ENCODE assay signal across 9 mouse cellular contexts in the genomic region with DNA sequence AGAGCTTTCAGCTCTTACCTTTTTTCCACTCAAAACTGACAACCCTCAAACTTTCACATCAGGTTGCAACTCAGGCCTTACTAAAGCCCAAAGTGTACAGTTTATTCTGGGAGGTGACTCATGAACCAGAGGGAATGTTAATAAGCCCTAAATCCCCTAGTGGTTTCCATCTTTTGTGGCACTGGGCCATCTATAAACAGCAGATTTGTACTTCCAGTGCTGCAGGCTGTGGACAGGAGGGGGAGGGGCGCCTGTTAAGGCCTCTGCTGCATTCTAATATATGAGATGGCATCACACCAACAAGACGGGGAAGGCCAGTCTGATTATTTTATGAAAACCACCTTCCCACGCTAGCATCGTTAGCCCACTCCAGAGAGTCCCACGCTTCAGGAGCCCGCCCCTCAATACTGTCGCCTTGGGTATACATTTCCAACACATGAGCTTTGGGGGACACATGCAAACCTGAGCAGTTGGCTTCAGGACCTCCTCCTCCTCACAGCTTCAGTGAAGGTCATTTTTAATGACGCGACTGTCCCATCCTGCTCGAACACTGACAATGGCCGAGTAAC. TPM values are rescaled to one million over a fixed set of nuclear protein-coding genes. Genes with fewer than 3 reads are reported as not detected.
A peak's percentile ranks its signal among the peaks of the same experiment; 100 is the strongest.
DNase-seq lines count a peak whose midpoint lies in the region; ATAC-seq lines count a peak whose summit lies in the region.
"Had no signal": no experiment of that assay in that cellular context is flagged by ENCODE, and none has a peak within 500 bp of the region (broad histone marks: within the 10 kb centered on the region; RNA-seq: fewer than 3 reads in every experiment).

No protein-coding gene starts in this region.

- 0 out of 2 replicates have a peak overlapping the region, but pooled peaks have one; percentile 12 for H3K4me2 ChIP-seq in heart, embryonic 13.5 days
- H3K4me2 ChIP-seq in heart, embryonic 15.5 days, result 0 out of 2 replicates have a peak overlapping the region, but pooled peaks have one; percentile 21
- H3K4me2 ChIP-seq: liver, embryonic 12.5 days had no signal

- H3K9me3 ChIP-seq in heart, embryonic 13.5 days, result no peaks in the 10 kb centered on the region
- H3K9me3 ChIP-seq in heart, embryonic 15.5 days (replicated peaks), result no peaks in the 10 kb centered on the region
- H3K9me3 ChIP-seq: liver, embryonic 12.5 days had no signal

- peak; percentile 42; the same call in 1 of the 2 replicates for ATAC-seq in heart, embryonic 13.5 days (ENCODE audit: extremely low read depth, insufficient number of reproducible peaks, low FRiP score, low TSS enrichment)
- peak; percentile 55; the same call in 1 of the 2 replicates for ATAC-seq in heart, embryonic 15.5 days (replicated peaks; ENCODE audit: insufficient number of reproducible peaks, insufficient read depth, low FRiP score, low read depth)
- ATAC-seq: liver, embryonic 12.5 days had no signal

- H3K4me3 ChIP-seq in heart, embryonic 13.5 days, result no peak overlapping the region
- no peak overlapping the region for H3K4me3 ChIP-seq in heart, embryonic 15.5 days
- H3K4me3 ChIP-seq: liver, embryonic 12.5 days had no signal

- peaks cover 44% of the 10 kb centered on the region for H3K4me1 ChIP-seq in heart, embryonic 13.5 days
- H3K4me1 ChIP-seq in heart, embryonic 15.5 days (replicated peaks), result peaks cover 21% of the 10 kb centered on the region
- H3K4me1 ChIP-seq: liver, embryonic 12.5 days had no signal

- 70% methylated on average over 11 of the region's 11 CpGs for WGBS in heart, embryonic 13.5 days
- WGBS in heart, embryonic 15.5 days, result 61% methylated on average over 11 of the region's 11 CpGs

- no peaks in the 10 kb centered on the region for H3K27me3 ChIP-seq in heart, embryonic 13.5 days (replicated peaks)
- H3K27me3 ChIP-seq in heart, embryonic 15.5 days, result no peaks in the 10 kb centered on the region
- H3K27me3 ChIP-seq: liver, embryonic 12.5 days had no signal

- H3K27ac ChIP-seq in heart, embryonic 13.5 days (replicated peaks), result peak overlapping the region; percentile 54
- H3K27ac ChIP-seq in heart, embryonic 15.5 days, result peak overlapping the region; percentile 74
- H3K27ac ChIP-seq: liver, embryonic 12.5 days had no signal

- H3K9ac ChIP-seq in heart, embryonic 13.5 days, result no peak overlapping the region
- no peak overlapping the region for H3K9ac ChIP-seq in heart, embryonic 15.5 days
- H3K9ac ChIP-seq: liver, embryonic 12.5 days had no signal

- no peak for DNase-seq in heart, postnatal 25 days (ENCODE audit: low spot score)
- DNase-seq in MN1 (ENCODE audit: low spot score), result peak; percentile 20
- peak; percentile 40 to 57 for DNase-seq in kidney, postnatal 36 days
- DNase-seq in thymus, postnatal 25 days, result no peak
- DNase-seq in adrenal gland, adult 18-20 months (ENCODE audit: low spot score in 2 of 2), result no peak
- no peak for DNase-seq in adrenal gland, adult 8-10 months

- no peaks in the 10 kb centered on the region for H3K36me3 ChIP-seq in heart, embryonic 13.5 days
- H3K36me3 ChIP-seq in heart, embryonic 15.5 days, result no peaks in the 10 kb centered on the region

- intact Hi-C loops in heart, postnatal 25 days (cut with DNase I), result no loop called here

RNA-seq across cellular contexts. Expression of a gene that starts 48.3 kb away (rescaled TPM):
- polyA plus RNA-seq in heart, embryonic 13.5 days (2015; fragmentation: Nextera tagmentation; extraction: Ambion mirVana), result 55.3 and 58.9 TPM in 2 replicates
- total RNA-seq in heart, postnatal 25 days (2021), result 100 to 1,000 TPM; 124 to 140 TPM
- 49.5 and 54.3 TPM in 2 replicates for polyA plus RNA-seq in heart, embryonic 15.5 days (2015; fragmentation: Nextera tagmentation; extraction: Ambion mirVana)
- total RNA-seq in adrenal gland, adult 18-20 months (2021), result 1 to 10 TPM; 4.6 to 7.8 TPM
- 10 to 100 TPM in 3 of 4 experiments, 1 to 10 TPM in 1; 9.9 to 18.3 (median 13.0) TPM for total RNA-seq in adrenal gland, adult 8-10 months (2022)

Comparison
In these comparisons a context has a peak if more than half of its experiments do, and no peak if none do; other contexts are left out.
1. DNase-seq: peak in MN1 (single experiment) and kidney, postnatal 36 days (2 of 2); none in heart, postnatal 25 days (single experiment), thymus, postnatal 25 days (single experiment), adrenal gland, adult 18-20 months (0 of 2) and adrenal gland, adult 8-10 months (single experiment).
2. RNA of a gene that starts 48.3 kb away (total RNA-seq): 124 to 140 TPM in heart, postnatal 25 days; 9.9 to 18.3 TPM in adrenal gland, adult 8-10 months and 4.6 to 7.8 TPM in adrenal gland, adult 18-20 months; every median in the first group is over 4 times any median in the second.